Mouse (Mus musculus) intestine, postnatal 0 days (tissue): ENCODE data around the gene Pak2. TPM values are rescaled to one million over a fixed set of nuclear protein-coding genes. Genes with fewer than 3 reads are reported as not detected.
"Not testable (repeated sequence)": the region's sequence is repeated elsewhere in the genome, so short reads cannot be mapped to it uniquely, and the experiment has no call there.

Experiments used
- ATAC-seq: fragments of 200-750 bp; cut with Nextera tagmentation; 2 replicates; pipeline ENCODE4 v1.8.0; 2017; ENCODE audit warnings: mild to moderate bottlenecking, moderate TSS enrichment, moderate library complexity
- H3K27ac ChIP-seq: fragments of 300-500 bp; sonication (generic); 2 replicates; pipeline ENCODE4 v1.5.1; 2014; ENCODE audit warnings: mild to moderate bottlenecking, low read depth, low read length, moderate library complexity
- H3K27me3 ChIP-seq: fragments of 300-500 bp; sonication (generic); replicated peaks from 2 replicates; pipeline ENCODE4 v1.6.1; 2014; ENCODE audit warnings: low read length, mixed read lengths; ENCODE audit not compliant: control insufficient read depth, insufficient read depth
- H3K36me3 ChIP-seq: fragments of 300-500 bp; sonication (generic); 2 replicates; pipeline ENCODE4 v1.6.1; 2014; ENCODE audit warnings: mild to moderate bottlenecking, moderate library complexity; ENCODE audit not compliant: control insufficient read depth, insufficient read depth
- H3K4me1 ChIP-seq: fragments of 300-500 bp; sonication (generic); replicated peaks from 2 replicates; pipeline ENCODE4 v1.6.1; 2014; ENCODE audit warnings: antibody characterized with exemption, low read length, mixed read lengths; ENCODE audit not compliant: control insufficient read depth, insufficient read depth
- H3K4me2 ChIP-seq: fragments of 300-500 bp; sonication (generic); replicated peaks from 2 replicates; pipeline ENCODE4 v1.6.1; 2014; ENCODE audit warnings: low read depth, mild to moderate bottlenecking, moderate library complexity
- H3K4me3 ChIP-seq: fragments of 300-500 bp; sonication (generic); 2 replicates; pipeline ENCODE4 v1.5.1; 2014; ENCODE audit warnings: low read depth, low read length
- H3K9ac ChIP-seq: fragments of 300-500 bp; sonication (generic); 2 replicates; pipeline ENCODE4 v1.6.1; 2014; ENCODE audit warnings: mild to moderate bottlenecking, low read depth, low read length
- H3K9me3 ChIP-seq: fragments of 300-500 bp; sonication (generic); 2 replicates; pipeline ENCODE4 v1.6.1; 2016; ENCODE audit warnings: mixed run types; ENCODE audit not compliant: control insufficient read depth
- CTCF ChIP-seq: sonication (generic); IDR thresholded peaks from 2 replicates; pipeline ENCODE4 v1.5.1; 2016; ENCODE audit warnings: low read depth, mild to moderate bottlenecking, control low read depth, antibody characterized with exemption, moderate library complexity
- WGBS: fragments of 180-500 bp; shearing (Covaris S2); extraction: QIAGEN DNeasy Blood & Tissue Kit; methylation state at CpG from one replicate; pipeline ENCODE4 v1.1.7; 2014; 5-methylcytosine and 5-hydroxymethylcytosine counted together
- polyA plus RNA-seq: library from polyadenylated mRNA; unstranded; fragments of >200 nt; fragmentation: Nextera tagmentation; extraction: Ambion mirVana; gene quantifications from 2 replicates; pipeline ENCODE4 v1.2.1, GENCODE M21; 2015

The Pak2 gene
- polyA plus RNA-seq, 1 experiment from 2014 or later, result 23.4 TPM

DNA sequence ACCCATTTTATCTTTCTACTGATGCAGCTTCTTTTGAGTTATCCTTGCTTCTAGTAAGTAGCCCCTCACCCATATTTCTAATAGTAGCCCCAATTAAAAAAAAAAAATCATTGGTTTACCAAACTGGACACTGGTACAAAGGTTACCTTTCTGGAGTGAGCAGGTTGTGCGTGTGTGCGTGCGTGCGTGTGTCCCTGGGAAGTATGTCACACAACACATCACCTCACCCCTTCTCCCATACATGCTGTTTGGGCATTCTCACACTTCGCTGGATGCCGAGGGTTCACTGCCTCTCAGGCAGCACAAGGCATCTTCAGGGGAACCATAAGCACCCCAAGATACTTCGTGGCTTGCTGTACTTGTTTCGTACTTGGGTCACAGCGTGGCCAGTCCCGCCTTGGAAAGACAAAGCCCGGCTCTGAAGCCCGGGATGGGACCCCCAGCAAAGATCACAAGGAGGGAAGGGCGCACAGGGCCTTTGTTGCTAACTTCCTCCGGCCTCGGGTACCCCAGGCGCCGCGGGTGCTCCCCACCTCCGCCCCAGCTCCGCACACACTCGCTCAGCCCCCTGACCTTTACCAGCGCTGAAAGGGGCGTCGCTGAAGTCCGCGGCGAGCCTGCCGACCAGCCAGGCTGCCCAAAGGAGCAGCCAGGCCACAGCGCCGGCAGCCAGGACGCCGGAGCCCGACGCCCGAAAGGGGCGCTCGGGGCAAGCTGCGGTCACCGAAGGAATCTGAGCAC lies 19.9 kb upstream of the Pak2 start:
- peak overlapping the region; percentile 78 for H3K4me3 ChIP-seq
- peak; percentile 41 for ATAC-seq
- no peaks in the 10 kb centered on the region for H3K9me3 ChIP-seq
- no peaks in the 10 kb centered on the region for H3K27me3 ChIP-seq
- peak overlapping the region; percentile 73 for H3K27ac ChIP-seq
- H3K4me2 ChIP-seq, result peak overlapping the region; percentile 90
- H3K36me3 ChIP-seq, result peaks cover 11% of the 10 kb centered on the region; the same call in 1 of the 2 replicates
- no peak for TF ChIP-seq CTCF
- WGBS, result 1% methylated on average over 39 of the region's 39 CpGs
- H3K4me1 ChIP-seq, result no peaks in the 10 kb centered on the region
- peak overlapping the region; percentile 75 for H3K9ac ChIP-seq

DNA sequence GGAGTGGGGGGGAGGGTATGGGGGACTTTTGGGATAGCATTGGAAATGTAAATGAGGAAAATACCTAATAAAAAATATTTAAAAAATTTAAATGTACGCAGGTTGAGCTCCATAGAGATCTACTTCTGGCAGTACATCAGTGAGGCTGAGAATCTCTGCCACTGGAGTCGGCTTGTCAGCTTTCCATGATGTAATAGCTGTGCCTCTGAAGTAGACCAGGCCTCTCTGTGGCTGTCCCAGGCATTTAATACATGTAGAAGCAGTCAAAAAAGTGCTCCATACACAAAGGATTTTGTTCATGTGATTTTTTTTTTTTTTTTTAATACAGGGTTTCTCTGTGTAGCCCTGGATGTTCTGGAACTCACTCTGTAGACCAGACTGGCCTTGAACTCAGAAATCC lies 18.6 kb upstream of the Pak2 start:
- WGBS, result 72% methylated on average over 2 of the region's 2 CpGs
- H3K9ac ChIP-seq, H3K27ac ChIP-seq, H3K4me3 ChIP-seq, H3K4me2 ChIP-seq, H3K9me3 ChIP-seq, ATAC-seq, H3K4me1 ChIP-seq, H3K27me3 ChIP-seq: not testable (repeated sequence)
- H3K36me3 ChIP-seq, result peaks cover 11% of the 10 kb centered on the region

DNA sequence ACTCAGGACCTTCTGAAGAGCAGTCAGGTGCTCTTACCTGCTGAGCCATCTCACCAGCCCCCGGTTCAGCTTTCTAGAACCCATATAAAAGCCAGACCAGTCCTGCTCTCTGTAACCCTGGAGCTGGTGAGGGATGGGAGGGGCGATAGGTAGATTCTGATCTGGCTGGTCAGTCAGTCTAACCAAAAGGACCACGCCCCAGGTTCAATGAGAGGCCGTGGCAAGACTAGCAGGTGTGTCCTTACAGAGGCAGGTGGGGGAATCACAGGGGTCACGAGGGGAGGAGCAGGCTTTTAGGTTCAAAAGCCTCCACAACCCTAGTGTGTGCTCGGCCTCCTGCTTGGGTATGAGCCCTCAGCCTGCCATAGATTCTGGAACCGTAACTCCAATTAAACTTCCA lies 12.3 kb upstream of the Pak2 start:
- no peak for ATAC-seq
- H3K9me3 ChIP-seq, result no peaks in the 10 kb centered on the region
- H3K4me2 ChIP-seq, result no peak overlapping the region
- H3K27me3 ChIP-seq, result no peaks in the 10 kb centered on the region
- H3K27ac ChIP-seq, result peak overlapping the region; percentile 41; the same call in 1 of the 2 replicates
- H3K36me3 ChIP-seq, result peaks cover 32% of the 10 kb centered on the region
- H3K4me3 ChIP-seq, result no peak overlapping the region
- 85% methylated on average over 7 of the region's 7 CpGs for WGBS
- H3K4me1 ChIP-seq, result no peaks in the 10 kb centered on the region
- no peak overlapping the region for H3K9ac ChIP-seq
- TF ChIP-seq CTCF, result no peak

DNA sequence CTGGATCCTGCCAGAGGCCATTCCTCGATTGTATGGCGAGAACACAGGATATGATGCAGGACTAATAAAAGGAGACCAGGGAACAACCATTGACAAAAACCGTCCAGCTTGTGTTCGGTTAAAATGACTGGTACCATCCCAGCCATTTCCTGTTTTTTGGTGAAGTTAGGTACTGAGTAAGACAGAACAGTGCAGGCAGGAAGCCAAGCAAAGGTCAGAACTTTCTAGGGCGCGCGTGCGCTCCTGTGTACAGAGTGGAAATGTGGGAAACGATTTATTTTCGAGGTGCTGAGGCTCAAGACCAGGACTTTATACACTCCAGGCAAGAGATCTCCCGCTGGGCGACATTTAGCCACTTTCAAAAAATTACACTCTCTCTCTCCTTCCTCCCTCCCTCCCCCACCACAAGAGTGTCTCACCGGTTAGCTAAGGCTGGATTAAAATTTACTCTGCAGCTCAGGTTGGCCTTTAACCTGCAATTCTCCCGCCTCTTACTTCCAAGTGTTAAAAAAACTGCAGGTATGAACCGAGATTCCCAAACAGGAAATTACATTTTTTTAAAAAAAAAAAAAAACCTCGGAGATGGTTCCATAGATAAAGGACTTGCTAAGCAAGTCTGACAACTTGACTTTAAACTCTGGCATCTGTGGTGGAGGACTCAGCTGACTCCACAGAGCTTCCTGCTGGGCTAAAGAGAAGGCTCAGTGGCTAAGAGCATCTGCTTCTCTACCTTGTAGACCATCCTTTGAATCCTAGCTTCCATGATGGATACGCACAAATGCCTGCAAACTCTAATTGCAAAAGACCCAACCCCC lies 8.7 kb upstream of the Pak2 start:
- no peak for TF ChIP-seq CTCF
- Histone ChIP-seq H3K36me3 (peaks cover 37% of the 10 kb centered on the region), H3K4me2 (0 out of 2 replicates have a peak overlapping the region, but pooled peaks have one; percentile 3), H3K27ac (peak overlapping the region; percentile 24; the same call in 1 of the 2 replicates), H3K9ac (no peak overlapping the region), H3K9me3 (no peaks in the 10 kb centered on the region), H3K4me1 (no peaks in the 10 kb centered on the region), H3K4me3 (no peak overlapping the region), H3K27me3 (no peaks in the 10 kb centered on the region)
- ATAC-seq, result peak; percentile 60
- 39% methylated on average over 17 of the region's 17 CpGs for WGBS

DNA sequence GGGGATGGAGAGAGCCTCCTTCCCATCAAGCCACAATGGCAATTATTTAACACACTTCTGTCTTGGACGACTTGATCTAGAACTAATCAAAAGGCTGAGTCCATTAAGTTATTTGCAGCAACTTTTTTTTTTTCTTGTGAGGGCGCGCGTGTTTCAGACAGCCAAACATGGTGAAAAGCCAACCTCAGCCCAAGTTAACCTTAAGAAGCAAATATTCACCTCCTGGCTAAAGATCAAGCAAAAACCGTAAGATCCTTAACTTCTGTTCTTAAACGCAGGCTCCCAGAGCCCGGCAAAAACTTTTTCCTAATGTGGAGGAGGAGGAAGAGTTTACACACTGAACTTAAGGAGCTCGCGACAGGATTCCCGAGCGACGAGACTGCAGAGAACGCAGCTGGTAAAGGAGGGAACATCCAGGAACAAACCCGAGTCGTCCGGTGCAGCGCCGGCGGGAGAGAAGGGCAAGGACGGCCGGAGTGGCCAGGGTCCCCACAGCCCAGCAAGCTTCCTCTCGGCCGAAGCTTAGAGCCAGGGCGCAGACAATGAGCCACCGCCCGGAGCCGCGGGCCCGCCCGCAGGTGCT lies 643 bp downstream of the Pak2 start:
- Histone ChIP-seq H3K4me3 (peak overlapping the region; percentile 97), H3K36me3 (no peaks in the 10 kb centered on the region; the same call in 1 of the 2 replicates), H3K9ac (peak overlapping the region; percentile 94), H3K9me3 (no peaks in the 10 kb centered on the region), H3K27me3 (no peaks in the 10 kb centered on the region), H3K27ac (peak overlapping the region; percentile 100), H3K4me1 (0 out of 2 replicates have a peak, but pooled peaks cover 6% of the 10 kb centered on the region), H3K4me2 (peak overlapping the region; percentile 64)
- TF ChIP-seq CTCF, result no peak
- ATAC-seq, result no peak
- WGBS, result under 1% methylated on average over 27 of the region's 30 CpGs
